Mouse (Mus musculus) heart, embryonic 11.5 days (tissue): ENCODE measurements around the gene Wnt9b. TPM values are rescaled to one million over a fixed set of nuclear protein-coding genes. Genes with fewer than 3 reads are reported as not detected.
A peak's percentile ranks its signal among the peaks of the same experiment; 100 is the strongest.

Source experiments
- ATAC-seq: fragments of 200-750 bp; cut with Nextera tagmentation; replicated peaks from 2 replicates; pipeline ENCODE4 v1.8.0; 2017; ENCODE audit warnings: moderate library complexity; ENCODE audit not compliant: insufficient number of reproducible peaks, low FRiP score, low TSS enrichment
- H3K27ac ChIP-seq: fragments of 300-500 bp; sonication (generic); 2 replicates; pipeline ENCODE4 v1.5.1; 2014; ENCODE audit warnings: mild to moderate bottlenecking, low read depth, low read length
- H3K27me3 ChIP-seq: fragments of 300-500 bp; sonication (generic); 2 replicates; pipeline ENCODE4 v1.6.1; 2014; ENCODE audit warnings: mild to moderate bottlenecking, low read length, mixed read lengths; ENCODE audit not compliant: control insufficient read depth, insufficient read depth
- H3K36me3 ChIP-seq: fragments of 300-500 bp; sonication (generic); 2 replicates; pipeline ENCODE4 v1.6.1; 2014; ENCODE audit warnings: mild to moderate bottlenecking, low read length, moderate library complexity, mixed read lengths; ENCODE audit not compliant: control insufficient read depth, insufficient read depth
- H3K4me1 ChIP-seq: fragments of 300-500 bp; sonication (generic); 2 replicates; pipeline ENCODE4 v1.6.1; 2014; ENCODE audit warnings: low read length; ENCODE audit not compliant: control insufficient read depth, insufficient read depth
- H3K4me2 ChIP-seq: fragments of 300-500 bp; sonication (generic); 2 replicates; pipeline ENCODE4 v1.6.1; 2014; ENCODE audit warnings: mild to moderate bottlenecking, moderate library complexity
- H3K4me3 ChIP-seq: fragments of 300-500 bp; sonication (generic); 2 replicates; pipeline ENCODE4 v1.5.1; 2014; ENCODE audit warnings: low read depth, low read length
- H3K9ac ChIP-seq: fragments of 300-500 bp; sonication (generic); 2 replicates; pipeline ENCODE4 v1.6.1; 2014; ENCODE audit warnings: mild to moderate bottlenecking, low read depth, low read length, moderate library complexity
- H3K9me3 ChIP-seq: fragments of 300-500 bp; sonication (generic); replicated peaks from 2 replicates; pipeline ENCODE4 v1.6.1; 2016; ENCODE audit warnings: low read length; ENCODE audit not compliant: control insufficient read depth
- WGBS: fragments of 180-500 bp; shearing (Covaris S2); extraction: QIAGEN DNeasy Blood & Tissue Kit; methylation state at CpG from one replicate; pipeline ENCODE4 v1.1.7; 2014; ENCODE audit not compliant: insufficient replicate concordance; 5-methylcytosine and 5-hydroxymethylcytosine counted together
- polyA plus RNA-seq: library from polyadenylated mRNA; unstranded; fragments of >200 nt; fragmentation: Nextera tagmentation; extraction: Ambion mirVana; gene quantifications from 2 replicates; pipeline ENCODE4 v1.2.1, GENCODE M21; 2014

Gene Wnt9b
- polyA plus RNA-seq, 1 experiment from 2014 or later, result 0.90 TPM

GRCm38 (mm10) chr11:103722040-103722481 lies 27.6 kb downstream of the Wnt9b start:
- Histone ChIP-seq H3K27me3 (no peaks in the 10 kb centered on the region), H3K4me1 (peaks cover 9% of the 10 kb centered on the region; the same call in 1 of the 2 replicates), H3K9me3 (no peaks in the 10 kb centered on the region), H3K9ac (peak overlapping the region; percentile 35; the same call in 1 of the 2 replicates), H3K27ac (no peak overlapping the region), H3K4me3 (peak overlapping the region; percentile 22; the same call in 1 of the 2 replicates), H3K36me3 (no peaks in the 10 kb centered on the region), H3K4me2 (peak overlapping the region; percentile 62)
- 0 out of 2 replicates have a peak, but pooled peaks have one; percentile 29 for ATAC-seq
- WGBS, result 17% methylated on average over 9 of the region's 9 CpGs

DNA sequence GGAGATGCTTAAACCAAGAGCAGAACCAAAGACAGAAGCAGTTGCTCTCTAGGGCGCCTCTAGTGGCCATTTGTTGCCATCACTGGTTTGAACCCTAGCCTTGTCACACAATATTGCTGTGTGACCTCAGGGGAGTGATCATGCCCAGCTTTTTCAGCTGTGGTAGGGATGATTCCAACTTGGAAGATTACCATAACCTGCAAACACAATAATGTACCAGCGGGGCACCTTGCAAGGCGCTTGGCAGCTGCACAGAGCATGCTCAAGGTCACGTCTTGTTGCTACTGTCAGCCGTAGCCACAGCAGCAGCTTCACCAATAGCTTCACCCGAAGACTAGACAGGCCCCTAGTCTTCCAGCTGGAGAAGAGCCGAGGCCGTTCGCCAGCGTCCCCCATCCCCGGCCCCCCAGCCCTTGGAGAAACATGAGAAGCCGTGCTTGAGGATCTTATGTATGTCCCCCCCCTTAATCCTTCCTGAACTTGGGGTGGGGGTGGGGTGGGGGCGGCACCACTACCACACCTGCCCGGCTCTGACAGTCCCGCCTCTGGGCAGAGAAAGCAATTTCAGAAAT lies 28.1 kb downstream of the Wnt9b start:
- H3K9ac ChIP-seq, result peak overlapping the region; percentile 35
- no peaks in the 10 kb centered on the region for H3K36me3 ChIP-seq
- no peaks in the 10 kb centered on the region for H3K27me3 ChIP-seq
- peaks cover 9% of the 10 kb centered on the region; the same call in 1 of the 2 replicates for H3K4me1 ChIP-seq
- H3K4me3 ChIP-seq, result peak overlapping the region; percentile 22; the same call in 1 of the 2 replicates
- H3K4me2 ChIP-seq, result peak overlapping the region; percentile 62
- peak; percentile 47; the same call in 1 of the 2 replicates for ATAC-seq
- no peaks in the 10 kb centered on the region for H3K9me3 ChIP-seq
- H3K27ac ChIP-seq, result no peak overlapping the region
- WGBS, result 22% methylated on average over 15 of the region's 15 CpGs

- 73% methylated on average over 5 of the region's 5 CpGs for WGBS
- no peaks in the 10 kb centered on the region for H3K36me3 ChIP-seq
- H3K4me3 ChIP-seq, result no peak overlapping the region
- H3K4me1 ChIP-seq, result peaks cover 9% of the 10 kb centered on the region; the same call in 1 of the 2 replicates
- no peaks in the 10 kb centered on the region for H3K9me3 ChIP-seq
- H3K27me3 ChIP-seq, result no peaks in the 10 kb centered on the region
- no peak overlapping the region for H3K27ac ChIP-seq
- H3K9ac ChIP-seq, result no peak overlapping the region
- no peak overlapping the region for H3K4me2 ChIP-seq
- no peak for ATAC-seq
Measured at GRCm38 (mm10) chr11:103719436-103719835, 30.2 kb downstream of the Wnt9b start.

- Histone ChIP-seq H3K4me3 (no peak overlapping the region), H3K4me1 (peaks cover 6% of the 10 kb centered on the region; the same call in 1 of the 2 replicates), H3K36me3 (no peaks in the 10 kb centered on the region), H3K27ac (no peak overlapping the region), H3K9ac (no peak overlapping the region), H3K9me3 (no peaks in the 10 kb centered on the region), H3K27me3 (no peaks in the 10 kb centered on the region), H3K4me2 (no peak overlapping the region)
- ATAC-seq, result no peak
- WGBS, result 42% methylated on average over 9 of the region's 9 CpGs
Measured at GRCm38 (mm10) chr11:103716971-103717370, 32.6 kb downstream of the Wnt9b start.

- 83% methylated on average over 2 of the region's 2 CpGs for WGBS
- H3K27ac ChIP-seq, result no peak overlapping the region
- H3K36me3 ChIP-seq, result no peaks in the 10 kb centered on the region
- H3K4me2 ChIP-seq, result no peak overlapping the region
- no peak overlapping the region for H3K9ac ChIP-seq
- no peak overlapping the region for H3K4me3 ChIP-seq
- no peak for ATAC-seq
- no peaks in the 10 kb centered on the region for H3K27me3 ChIP-seq
- H3K4me1 ChIP-seq, result no peaks in the 10 kb centered on the region
- no peaks in the 10 kb centered on the region for H3K9me3 ChIP-seq
Measured at GRCm38 (mm10) chr11:103714074-103714473, 35.5 kb downstream of the Wnt9b start.

GRCm38 (mm10) chr11:103711851-103712587 lies 37.6 kb downstream of the Wnt9b start:
- Histone ChIP-seq H3K9ac (no peak overlapping the region), H3K27ac (no peak overlapping the region), H3K4me3 (no peak overlapping the region), H3K36me3 (no peaks in the 10 kb centered on the region), H3K4me2 (no peak overlapping the region), H3K9me3 (no peaks in the 10 kb centered on the region), H3K4me1 (no peaks in the 10 kb centered on the region), H3K27me3 (no peaks in the 10 kb centered on the region)
- 38% methylated on average over 28 of the region's 28 CpGs for WGBS
- ATAC-seq, result no peak

GRCm38 (mm10) chr11:103709982-103710381 lies 39.6 kb downstream of the Wnt9b start:
- Histone ChIP-seq H3K9me3 (no peaks in the 10 kb centered on the region), H3K4me2 (no peak overlapping the region), H3K27me3 (no peaks in the 10 kb centered on the region), H3K9ac (no peak overlapping the region), H3K4me3 (no peak overlapping the region), H3K27ac (no peak overlapping the region), H3K36me3 (no peaks in the 10 kb centered on the region), H3K4me1 (no peaks in the 10 kb centered on the region)
- WGBS, result 75% methylated on average over 1 of the region's 1 CpGs
- ATAC-seq, result no peak

DNA sequence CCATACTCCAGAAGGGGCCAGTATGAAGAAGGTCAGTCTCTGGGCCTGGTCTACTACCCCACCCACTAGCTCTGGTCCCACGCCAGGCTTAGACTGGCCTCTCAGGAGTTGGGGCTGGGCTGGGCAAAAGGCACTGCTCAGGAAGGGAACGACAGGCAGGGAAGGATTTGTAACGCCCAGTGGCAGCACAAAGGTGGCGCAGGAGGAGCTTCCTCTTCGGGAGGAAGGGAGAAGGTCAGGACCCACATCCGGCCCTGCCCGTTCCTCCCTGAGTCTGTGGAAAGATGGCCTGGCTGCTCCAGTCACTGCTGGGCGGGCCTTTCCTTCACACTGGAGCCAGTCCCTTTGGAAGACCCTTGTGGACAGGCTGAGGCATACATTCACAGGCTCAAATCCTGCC lies 42.6 kb downstream of the Wnt9b start:
- no peak overlapping the region for H3K4me3 ChIP-seq
- H3K4me2 ChIP-seq, result no peak overlapping the region
- no peaks in the 10 kb centered on the region for H3K9me3 ChIP-seq
- no peak overlapping the region for H3K27ac ChIP-seq
- 40% methylated on average over 8 of the region's 8 CpGs for WGBS
- peak; percentile 69 for ATAC-seq
- no peaks in the 10 kb centered on the region for H3K4me1 ChIP-seq
- H3K27me3 ChIP-seq, result no peaks in the 10 kb centered on the region
- no peak overlapping the region for H3K9ac ChIP-seq
- no peaks in the 10 kb centered on the region for H3K36me3 ChIP-seq
